Mouse (Mus musculus): ENCODE measurements at regions not wholly inside any gene's neighbourhood (a gene's known extent, or its start where the extent isn't known, plus 50 kb on each side); places are given as distances from the start of the nearest gene placed in this dataset.

- no peak overlapping the region for H3K4me2 ChIP-seq
- 77% methylated on average over 3 of the region's 3 CpGs for WGBS
- no peaks in the 10 kb centered on the region for H3K27me3 ChIP-seq
- no peak for ATAC-seq (ENCODE audit: insufficient number of reproducible peaks, insufficient read depth, low FRiP score, low TSS enrichment, low read depth)
- no peak overlapping the region for H3K27ac ChIP-seq
- H3K4me1 ChIP-seq: no peaks in the 10 kb centered on the region
- H3K36me3 ChIP-seq: no peaks in the 10 kb centered on the region
- H3K4me3 ChIP-seq: no peak overlapping the region
- H3K9ac ChIP-seq: no peak overlapping the region
- H3K9me3 ChIP-seq: no peaks in the 10 kb centered on the region
Measured at GRCm38 (mm10) chr10:17294440-17294839, 428.6 kb upstream of the Cited2 start.

DNA sequence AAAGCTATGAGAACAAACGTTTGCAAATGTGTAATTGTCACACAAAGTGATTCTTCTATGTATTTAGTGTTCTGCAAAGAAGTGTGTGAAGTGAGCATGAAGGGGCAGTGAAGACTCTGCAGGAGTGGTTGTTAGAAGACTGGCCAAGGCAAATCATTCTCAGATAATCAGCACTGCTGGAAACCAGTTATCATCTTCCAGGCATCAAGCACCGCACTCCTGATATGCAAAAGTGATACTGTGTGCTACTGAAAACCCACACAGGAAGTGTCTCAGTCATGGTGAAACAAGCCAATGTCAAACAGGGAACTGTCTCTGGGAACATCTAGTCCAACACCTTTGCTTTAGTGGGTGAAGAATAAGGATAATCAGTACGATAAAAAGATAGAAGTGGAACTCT lies 427.9 kb upstream of the Cited2 start:
- no peak for ATAC-seq (ENCODE audit: insufficient number of reproducible peaks, insufficient read depth, low FRiP score, low TSS enrichment, low read depth)
- 81% methylated on average over 3 of the region's 3 CpGs for WGBS

DNA sequence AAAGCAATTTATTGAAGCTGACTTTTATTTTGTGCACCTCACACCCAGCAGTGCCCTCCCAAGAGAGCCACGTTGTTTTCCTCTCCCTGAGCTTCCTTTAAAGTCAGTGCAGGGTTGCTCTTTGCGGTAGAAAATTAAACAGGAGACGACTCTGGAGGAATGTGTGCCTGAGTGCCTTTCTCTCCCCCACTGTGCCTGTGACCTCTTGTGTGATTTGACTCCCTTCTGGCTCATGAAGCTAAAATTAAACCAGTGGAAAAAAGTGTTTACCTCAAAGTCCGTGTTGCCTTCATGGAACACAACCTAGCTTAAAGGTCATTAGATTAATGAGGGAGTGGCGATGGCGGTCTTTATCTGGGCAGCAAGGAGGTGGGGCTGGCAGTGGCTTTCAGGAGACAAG lies 423.4 kb upstream of the Cited2 start:
- 29% methylated on average over 6 of the region's 6 CpGs for WGBS
- Histone ChIP-seq H3K4me1 (no peaks in the 10 kb centered on the region), H3K27ac (no peak overlapping the region), H3K9me3 (no peaks in the 10 kb centered on the region), H3K36me3 (no peaks in the 10 kb centered on the region), H3K9ac (no peak overlapping the region), H3K27me3 (no peaks in the 10 kb centered on the region), H3K4me3 (no peak overlapping the region), H3K4me2 (no peak overlapping the region)
- no peak for ATAC-seq (ENCODE audit: insufficient number of reproducible peaks, insufficient read depth, low FRiP score, low TSS enrichment, low read depth)

More for the DNA sequence above, 427.9 kb upstream of the Cited2 start:
- Histone ChIP-seq H3K9ac (no peak overlapping the region), H3K27ac (no peak overlapping the region), H3K4me2 (no peak overlapping the region), H3K4me3 (no peak overlapping the region), H3K27me3 (no peaks in the 10 kb centered on the region), H3K36me3 (no peaks in the 10 kb centered on the region), H3K9me3 (no peaks in the 10 kb centered on the region), H3K4me1 (no peaks in the 10 kb centered on the region)

GRCm38 (mm10) chr10:17326724-17327123 lies 396.3 kb upstream of the Cited2 start:
- H3K27ac ChIP-seq: no peak overlapping the region
- H3K9me3 ChIP-seq: no peaks in the 10 kb centered on the region
- no peak for ATAC-seq (ENCODE audit: insufficient number of reproducible peaks, insufficient read depth, low FRiP score, low TSS enrichment, low read depth)
- peaks cover 19% of the 10 kb centered on the region for H3K4me1 ChIP-seq
- 82% methylated on average over 3 of the region's 3 CpGs for WGBS
- H3K4me2 ChIP-seq: no peak overlapping the region
- no peaks in the 10 kb centered on the region for H3K36me3 ChIP-seq
- no peak overlapping the region for H3K4me3 ChIP-seq
- H3K9ac ChIP-seq: no peak overlapping the region
- no peaks in the 10 kb centered on the region for H3K27me3 ChIP-seq

DNA sequence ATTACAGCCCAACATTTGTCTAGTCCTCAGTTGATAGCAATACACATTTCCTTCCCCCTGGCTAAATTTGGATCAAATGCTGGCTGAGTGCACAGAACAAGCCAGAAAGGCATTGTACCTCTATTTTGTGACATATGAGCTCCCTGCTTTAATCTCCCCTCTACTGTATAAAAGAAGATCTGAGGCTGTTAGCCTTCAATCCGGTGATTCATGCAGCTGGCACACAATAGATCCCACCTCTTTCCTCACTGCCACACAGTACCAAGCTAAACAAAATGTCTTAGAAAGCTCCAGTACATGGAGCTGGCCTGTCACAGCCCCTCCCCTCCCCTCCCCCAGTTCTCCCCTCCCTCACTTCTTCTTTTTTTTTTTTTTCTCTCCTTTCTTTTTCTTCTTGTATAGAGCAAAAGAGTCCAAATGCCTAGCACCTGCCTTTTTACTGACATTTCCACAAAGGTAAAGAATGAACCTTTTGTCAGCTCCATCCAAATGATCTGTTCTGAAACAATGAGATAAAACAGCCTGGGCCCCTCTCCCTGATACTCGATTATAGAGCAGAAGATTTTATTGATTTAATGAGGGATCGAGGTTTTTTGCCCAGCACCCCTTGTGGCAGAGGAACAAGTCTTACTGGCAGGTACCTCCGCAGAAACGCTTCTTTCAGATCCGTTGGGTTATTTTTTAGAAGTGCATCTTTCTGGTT lies 392.0 kb upstream of the Cited2 start:
- Histone ChIP-seq H3K4me1 (peaks cover 38% of the 10 kb centered on the region), H3K27me3 (no peaks in the 10 kb centered on the region), H3K36me3 (no peaks in the 10 kb centered on the region), H3K27ac (peak overlapping the region; percentile 28; the same call in 1 of the 2 replicates), H3K9me3 (no peaks in the 10 kb centered on the region), H3K9ac (peak overlapping the region; percentile 64), H3K4me2 (peak overlapping the region; percentile 64), H3K4me3 (peak overlapping the region; percentile 34)
- WGBS: 5% methylated on average over 6 of the region's 6 CpGs
- ATAC-seq (ENCODE audit: insufficient number of reproducible peaks, insufficient read depth, low FRiP score, low TSS enrichment, low read depth): 0 out of 2 replicates have a peak, but pooled peaks have one; percentile 56

DNA sequence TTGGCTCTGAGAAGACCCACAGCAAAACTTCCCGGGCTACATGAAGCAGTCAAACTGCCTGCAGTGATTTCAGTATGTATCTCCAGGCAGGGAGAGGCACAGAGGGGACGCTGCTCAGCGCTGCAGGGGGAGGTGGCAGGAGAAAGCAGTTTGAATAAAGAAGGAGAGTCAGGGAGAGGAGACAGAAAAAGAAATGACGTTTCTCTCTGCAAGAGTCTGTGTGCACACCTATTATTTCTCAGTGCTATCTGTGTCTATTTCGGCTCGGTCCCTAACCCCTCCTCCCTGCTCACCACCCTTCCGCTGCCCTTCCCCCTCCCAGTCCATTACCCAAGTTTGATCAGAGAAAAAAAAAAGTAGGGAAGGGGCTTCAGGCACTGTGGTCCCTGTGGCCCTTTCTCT lies 391.4 kb upstream of the Cited2 start:
- H3K4me1 ChIP-seq: peaks cover 37% of the 10 kb centered on the region
- peak overlapping the region; percentile 64 for H3K9ac ChIP-seq
- peak overlapping the region; percentile 34 for H3K4me3 ChIP-seq
- H3K27ac ChIP-seq: peak overlapping the region; percentile 28; the same call in 1 of the 2 replicates
- 1% methylated on average over 7 of the region's 7 CpGs for WGBS
- no peak for ATAC-seq (ENCODE audit: insufficient number of reproducible peaks, insufficient read depth, low FRiP score, low TSS enrichment, low read depth)
- H3K9me3 ChIP-seq: no peaks in the 10 kb centered on the region
- H3K4me2 ChIP-seq: peak overlapping the region; percentile 64
- no peaks in the 10 kb centered on the region for H3K27me3 ChIP-seq
- no peaks in the 10 kb centered on the region for H3K36me3 ChIP-seq

GRCm38 (mm10) chr10:17332025-17332767 lies 390.8 kb upstream of the Cited2 start:
- Histone ChIP-seq H3K9me3 (no peaks in the 10 kb centered on the region), H3K9ac (no peak overlapping the region), H3K4me3 (no peak overlapping the region), H3K4me1 (peaks cover 34% of the 10 kb centered on the region), H3K36me3 (no peaks in the 10 kb centered on the region), H3K27me3 (no peaks in the 10 kb centered on the region), H3K4me2 (peak overlapping the region; percentile 64), H3K27ac (0 out of 2 replicates have a peak overlapping the region, but pooled peaks have one; percentile 28)
- ATAC-seq (ENCODE audit: insufficient number of reproducible peaks, insufficient read depth, low FRiP score, low TSS enrichment, low read depth): no peak
- WGBS: 28% methylated on average over 6 of the region's 6 CpGs

- Histone ChIP-seq H3K9me3 (no peaks in the 10 kb centered on the region), H3K4me1 (peaks cover 34% of the 10 kb centered on the region), H3K27ac (no peak overlapping the region), H3K36me3 (no peaks in the 10 kb centered on the region), H3K4me3 (no peak overlapping the region), H3K9ac (no peak overlapping the region), H3K27me3 (no peaks in the 10 kb centered on the region), H3K4me2 (no peak overlapping the region)
- no peak for ATAC-seq (ENCODE audit: insufficient number of reproducible peaks, insufficient read depth, low FRiP score, low TSS enrichment, low read depth)
- 31% methylated on average over 3 of the region's 3 CpGs for WGBS
Measured at GRCm38 (mm10) chr10:17332986-17333385, 390.0 kb upstream of the Cited2 start.

- Histone ChIP-seq H3K4me3 (no peak overlapping the region), H3K36me3 (no peaks in the 10 kb centered on the region), H3K27ac (no peak overlapping the region), H3K4me2 (0 out of 2 replicates have a peak overlapping the region, but pooled peaks have one; percentile 9), H3K27me3 (no peaks in the 10 kb centered on the region), H3K9me3 (no peaks in the 10 kb centered on the region), H3K4me1 (peaks cover 34% of the 10 kb centered on the region), H3K9ac (no peak overlapping the region)
- WGBS: 6% methylated on average over 6 of the region's 6 CpGs
- no peak for ATAC-seq (ENCODE audit: insufficient number of reproducible peaks, insufficient read depth, low FRiP score, low TSS enrichment, low read depth)
Measured at GRCm38 (mm10) chr10:17333676-17334075, 389.3 kb upstream of the Cited2 start.

DNA sequence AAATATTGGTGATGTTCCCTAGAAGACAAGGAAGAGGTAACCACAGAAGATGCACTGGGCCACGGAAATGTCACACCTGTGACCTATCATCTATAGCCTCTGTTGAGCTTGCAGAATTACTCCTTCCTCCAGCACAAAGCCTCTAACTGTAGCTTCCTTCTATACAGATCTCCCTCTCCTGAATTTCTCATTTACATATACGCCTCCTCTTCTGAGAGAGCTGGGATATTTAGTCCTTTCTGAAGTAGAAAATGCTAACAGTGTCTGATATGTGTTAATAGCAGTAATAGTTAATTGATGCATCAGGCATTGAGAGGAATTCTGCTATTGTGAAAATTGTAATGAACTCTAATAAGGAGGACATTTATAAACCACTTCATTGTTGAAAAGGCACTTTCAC lies 385.8 kb upstream of the Cited2 start:
- H3K27me3 ChIP-seq: no peaks in the 10 kb centered on the region
- H3K36me3 ChIP-seq: no peaks in the 10 kb centered on the region
- H3K9me3 ChIP-seq: no peaks in the 10 kb centered on the region
- peaks cover 14% of the 10 kb centered on the region for H3K4me1 ChIP-seq
- no peak overlapping the region for H3K27ac ChIP-seq
- no peak overlapping the region for H3K4me2 ChIP-seq
- no peak for ATAC-seq (ENCODE audit: insufficient number of reproducible peaks, insufficient read depth, low FRiP score, low TSS enrichment, low read depth)
- WGBS: 90% methylated on average over 2 of the region's 2 CpGs
- no peak overlapping the region for H3K9ac ChIP-seq
- H3K4me3 ChIP-seq: no peak overlapping the region

GRCm38 (mm10) chr10:17343829-17344228 lies 379.2 kb upstream of the Cited2 start:
- 77% methylated on average over 1 of the region's 1 CpGs for WGBS
- no peak overlapping the region for H3K4me3 ChIP-seq
- H3K27me3 ChIP-seq: no peaks in the 10 kb centered on the region
- H3K27ac ChIP-seq: no peak overlapping the region
- H3K9me3 ChIP-seq: no peaks in the 10 kb centered on the region
- no peak overlapping the region for H3K4me2 ChIP-seq
- H3K4me1 ChIP-seq: no peaks in the 10 kb centered on the region
- no peak overlapping the region for H3K9ac ChIP-seq
- no peaks in the 10 kb centered on the region for H3K36me3 ChIP-seq
- ATAC-seq (ENCODE audit: insufficient number of reproducible peaks, insufficient read depth, low FRiP score, low TSS enrichment, low read depth): no peak

Measured in embryonic facial prominence, embryonic 13.5 days (tissue).